Mouse (Mus musculus) c-Kit-negative CD71-positive TER-119-positive erythroid progenitor cells, embryonic 14.5 days (primary cell): ENCODE results near the gene Zfp11.
"Not testable (repeated sequence)": the region's sequence is repeated elsewhere in the genome, so short reads cannot be mapped to it uniquely, and the experiment has no call there.

Experiments used
- DNase-seq: peaks from one replicate; pipeline ENCODE4 v3.0.0-alpha.2; 2013; ENCODE audit warnings: low read depth, low spot score

Zfp11 gene

DNA sequence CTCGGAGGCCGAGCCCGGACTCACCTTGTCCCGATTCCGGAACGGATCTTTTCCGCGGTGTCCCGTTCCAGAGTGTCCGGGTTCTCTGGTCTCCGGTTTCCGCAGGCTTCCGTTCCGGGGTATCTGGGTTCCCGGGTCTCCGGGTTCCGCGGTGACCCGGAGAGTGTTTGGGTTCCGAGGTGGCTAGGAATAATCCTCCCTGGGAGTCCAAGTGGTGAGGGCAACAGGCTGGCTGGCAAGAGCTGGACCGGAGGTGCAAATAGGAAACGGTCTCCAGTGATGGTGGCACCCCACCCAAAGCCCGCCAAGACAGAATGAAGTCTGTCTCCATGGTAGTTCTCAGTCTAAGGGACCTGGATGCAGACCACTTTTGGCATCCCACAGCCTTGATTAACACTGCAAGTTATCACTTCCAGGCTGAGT is at the start of gene Zfp11:
Gene Zfp11 (minus strand): TSS at position 64 of the 423 bp plus-strand sequence.
- DNase-seq: peak; percentile 44

DNA sequence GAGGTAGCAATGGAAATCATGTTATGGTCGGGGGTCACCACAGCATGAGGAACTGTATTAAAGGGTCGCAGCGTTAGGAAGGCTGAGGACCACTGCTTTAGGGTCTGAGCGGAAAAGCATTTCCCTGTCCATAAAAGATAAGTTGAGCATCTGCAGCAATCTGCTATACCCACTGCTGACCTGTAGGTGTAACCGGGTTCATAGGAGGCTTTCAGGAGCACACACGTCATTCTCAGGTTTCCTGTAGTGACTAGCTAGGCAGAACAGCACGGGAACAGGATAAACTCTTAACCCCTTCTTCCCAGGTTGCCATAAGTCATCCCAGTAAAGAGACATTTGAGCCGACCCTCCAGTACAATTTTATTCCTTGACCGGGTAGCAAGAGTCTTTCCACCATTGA is 47.1 kb upstream of the Zfp11 start:
- no peak for DNase-seq

DNA sequence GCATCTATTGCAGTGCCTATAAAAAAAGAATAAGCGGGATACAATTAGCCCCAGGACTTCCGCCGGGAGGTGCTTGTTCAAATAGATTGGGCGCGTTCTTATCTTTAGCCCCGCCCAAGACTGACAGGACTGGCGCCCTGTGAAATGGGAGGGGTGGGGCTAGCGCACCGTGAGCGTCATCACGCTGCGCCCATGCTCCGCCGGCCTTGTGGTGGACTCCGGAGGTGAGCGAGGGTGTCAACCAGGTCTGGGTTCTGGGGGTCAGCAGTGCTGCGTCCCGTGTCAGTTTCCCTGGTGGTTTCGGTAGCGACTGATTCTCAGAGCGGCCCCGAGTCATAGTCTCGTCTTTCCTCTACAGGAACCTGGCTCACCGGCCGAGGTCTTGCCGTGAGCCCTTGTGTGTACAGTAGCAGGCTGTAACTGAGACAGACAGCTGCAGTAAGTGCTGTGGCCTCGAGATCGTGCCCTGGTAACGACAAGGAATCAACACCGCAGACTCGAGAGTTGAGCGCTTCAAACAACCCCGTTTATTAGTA is 45.5 kb upstream of the Zfp11 start, which contains the start of gene Mrps17:
Gene Mrps17 (plus strand): TSS at position 172 of the 536 bp plus-strand sequence.
- DNase-seq: peak; percentile 91

DNA sequence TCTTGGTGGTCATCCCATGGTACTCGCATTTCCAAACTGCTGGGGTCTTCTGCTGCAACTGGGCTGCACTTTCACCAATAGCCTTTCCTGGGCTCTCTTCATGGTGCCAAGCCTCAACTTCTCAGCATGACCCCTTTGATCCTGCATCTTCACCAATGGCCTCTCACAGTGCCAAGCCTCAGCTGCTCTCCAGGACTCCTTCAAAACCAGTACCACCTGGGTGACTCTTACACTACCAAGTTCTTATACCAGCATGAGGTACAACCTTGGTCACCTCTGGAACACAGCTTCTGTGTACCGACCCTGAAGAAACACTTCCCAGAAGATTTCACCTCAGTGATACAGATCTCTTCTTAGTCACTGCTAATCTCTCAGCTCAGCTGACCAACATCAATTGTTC is 38.5 kb upstream of the Zfp11 start, which contains the start of gene Sept14:
Gene Sept14 (minus strand): TSS at position 101 of the 400 bp plus-strand sequence.
- no peak for DNase-seq

DNA sequence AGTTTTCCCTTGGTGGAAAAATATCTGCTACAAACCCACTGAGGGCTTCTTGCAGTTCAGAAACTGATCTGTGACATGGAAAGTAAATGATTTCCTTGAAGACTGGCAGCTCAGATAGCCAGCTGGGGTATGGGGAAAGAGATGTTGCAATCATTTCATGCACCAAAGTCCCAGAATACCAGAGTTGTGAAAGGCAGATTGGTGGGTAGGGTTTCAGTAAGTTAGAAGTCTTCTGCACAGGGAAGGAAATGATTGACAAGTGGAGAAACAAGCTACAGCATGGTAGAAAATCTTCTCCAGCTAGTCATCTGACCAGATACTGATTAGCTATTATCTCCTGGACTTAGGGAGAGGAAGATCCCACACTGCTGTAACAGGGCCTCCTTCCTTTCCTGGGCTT is 33.5 kb upstream of the Zfp11 start:
- DNase-seq: no peak

DNA sequence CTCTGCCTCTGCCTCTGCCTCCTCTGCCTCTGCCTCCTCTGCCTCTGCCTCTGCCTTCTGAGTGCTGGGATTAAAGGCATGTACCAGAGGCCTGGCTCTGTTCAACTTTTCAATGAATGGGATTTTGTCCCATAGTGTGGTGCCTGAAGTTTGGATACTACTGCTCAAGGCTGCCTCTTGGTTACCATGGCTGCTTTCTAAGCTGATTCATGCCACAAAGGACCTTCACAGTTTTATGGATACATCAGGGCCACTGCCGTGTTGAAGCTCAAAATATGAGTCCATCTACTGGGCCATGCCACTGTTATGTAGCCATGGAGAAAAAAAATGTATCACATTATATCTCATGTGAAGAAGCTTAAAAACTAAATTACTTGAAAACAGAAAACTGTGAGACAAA is 31.8 kb upstream of the Zfp11 start:
- no peak for DNase-seq

DNA sequence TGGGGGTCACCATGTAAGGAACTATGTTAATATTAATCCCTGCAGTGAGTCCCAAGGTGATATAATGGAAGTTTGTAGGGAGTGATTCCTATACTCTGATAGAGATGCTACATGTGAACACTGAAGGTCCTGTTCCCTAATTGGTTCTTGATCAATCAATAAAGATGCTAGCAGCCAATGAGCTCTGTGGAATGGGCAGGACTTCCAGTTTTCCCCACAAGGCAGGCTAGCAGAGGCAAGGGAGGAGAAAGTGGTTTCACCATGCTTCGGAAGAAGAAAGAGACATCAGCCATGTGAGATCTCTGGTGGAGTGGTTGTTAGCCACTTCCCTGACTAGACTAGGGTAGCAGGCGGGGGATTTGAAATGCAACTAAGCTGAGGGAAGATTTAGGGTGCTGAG is 30.6 kb upstream of the Zfp11 start:
- DNase-seq: no peak

DNA sequence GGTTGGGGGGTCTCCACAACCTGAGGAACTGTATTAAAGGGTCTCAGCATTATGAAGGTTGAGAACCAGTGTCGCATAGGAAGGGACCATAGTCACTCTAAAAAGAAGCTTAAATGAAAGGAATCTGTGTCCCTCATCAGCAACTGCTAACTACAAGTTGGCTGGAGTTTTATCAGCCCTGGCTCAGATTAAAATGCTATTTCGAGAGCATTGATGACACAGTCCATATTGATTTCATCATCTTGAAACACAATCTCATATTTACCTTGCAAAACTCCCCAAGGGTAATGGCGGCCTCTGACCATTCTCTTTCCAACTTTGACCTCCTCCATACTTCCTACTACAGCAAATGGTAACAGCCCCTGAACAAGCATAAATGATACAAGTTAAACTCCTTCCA is 20.6 kb upstream of the Zfp11 start:
- DNase-seq: no peak

DNA sequence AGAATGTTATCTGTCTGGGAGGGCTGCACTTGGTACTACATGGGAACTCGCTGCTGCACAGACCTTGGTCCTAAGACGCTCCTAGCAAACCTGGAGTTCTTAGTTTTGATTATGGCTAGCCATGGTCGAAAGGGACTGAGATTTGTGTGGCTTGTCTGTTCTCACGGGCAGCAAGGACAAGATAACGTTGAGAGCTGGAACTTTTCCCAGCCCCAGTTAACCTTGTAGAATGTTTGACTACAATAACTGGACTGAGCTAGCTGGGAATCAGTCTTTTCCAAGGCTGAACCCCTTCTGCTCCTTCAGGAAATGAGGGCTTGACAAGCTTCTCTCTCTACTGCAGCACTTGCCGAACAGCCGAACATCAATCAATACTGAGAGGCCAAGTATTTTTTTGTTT is 17.7 kb upstream of the Zfp11 start:
- no peak for DNase-seq

DNA sequence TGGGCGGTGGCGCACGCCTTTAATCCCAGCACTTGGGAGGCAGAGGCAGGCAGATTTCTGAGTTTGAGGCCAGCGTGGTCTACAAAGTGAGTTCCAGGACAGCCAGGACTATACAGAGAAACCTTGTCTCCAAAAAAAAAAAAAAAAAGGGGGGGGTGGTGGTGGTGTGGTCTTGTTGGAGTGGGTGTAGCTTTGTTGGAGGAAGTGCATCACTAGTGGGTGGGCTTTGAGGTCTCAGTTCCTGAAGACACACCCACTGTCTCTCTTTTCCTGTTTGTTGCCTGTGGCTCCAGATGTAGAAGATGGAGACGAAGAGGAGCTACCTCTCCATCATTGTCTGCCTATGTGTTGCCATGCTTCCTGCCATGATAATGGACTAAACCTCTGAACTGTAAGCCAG is 15.2 kb upstream of the Zfp11 start:
- DNase-seq: not testable (repeated sequence)

DNA sequence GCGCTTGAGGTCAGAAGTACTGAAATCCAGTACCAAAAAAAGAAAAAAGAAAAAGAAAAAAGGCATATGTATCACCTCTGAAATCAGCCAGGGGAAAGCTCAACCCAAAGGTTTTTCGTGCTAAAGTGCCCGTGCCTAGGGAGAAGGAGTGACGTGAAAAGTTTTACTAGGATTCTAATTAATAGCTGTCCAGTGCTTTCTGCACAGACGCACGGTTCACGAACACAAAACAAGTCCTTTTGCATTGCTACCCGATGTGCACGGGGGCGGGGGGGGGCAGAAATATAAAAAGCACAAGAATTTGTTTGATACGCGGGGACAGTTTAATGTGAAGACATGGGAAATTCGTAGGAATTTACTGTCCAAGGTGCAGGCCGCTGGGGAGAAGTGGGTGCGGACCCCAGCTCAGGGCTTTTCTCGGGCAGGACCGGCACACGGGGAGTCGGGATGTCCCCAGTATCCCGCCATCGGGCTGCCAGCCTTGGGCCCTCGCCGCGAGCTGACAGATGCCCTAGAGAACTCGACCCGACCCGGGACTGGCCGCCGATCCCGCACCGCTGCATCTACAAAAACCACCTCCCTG is 355 bp downstream of the Zfp11 start:
- no peak for DNase-seq

DNA sequence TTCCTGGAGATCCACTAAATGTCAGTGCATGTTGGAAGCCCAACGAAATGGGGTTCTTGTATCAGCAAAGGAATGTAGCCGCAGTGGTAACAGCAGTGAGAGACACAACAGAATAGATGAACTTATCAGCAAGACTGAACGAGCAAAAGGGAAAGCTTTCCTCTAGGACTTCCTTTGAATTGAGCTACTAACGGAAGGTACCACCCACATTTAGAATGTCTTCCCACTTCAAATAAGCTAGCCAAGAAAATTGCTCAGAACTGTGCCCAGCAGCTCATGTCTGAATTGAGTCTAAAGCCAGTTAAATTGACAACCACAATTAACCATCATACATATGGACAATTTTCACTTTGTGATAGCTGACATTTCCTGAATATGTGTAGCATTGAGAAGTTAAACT is 2.0 kb downstream of the Zfp11 start:
- no peak for DNase-seq

DNA sequence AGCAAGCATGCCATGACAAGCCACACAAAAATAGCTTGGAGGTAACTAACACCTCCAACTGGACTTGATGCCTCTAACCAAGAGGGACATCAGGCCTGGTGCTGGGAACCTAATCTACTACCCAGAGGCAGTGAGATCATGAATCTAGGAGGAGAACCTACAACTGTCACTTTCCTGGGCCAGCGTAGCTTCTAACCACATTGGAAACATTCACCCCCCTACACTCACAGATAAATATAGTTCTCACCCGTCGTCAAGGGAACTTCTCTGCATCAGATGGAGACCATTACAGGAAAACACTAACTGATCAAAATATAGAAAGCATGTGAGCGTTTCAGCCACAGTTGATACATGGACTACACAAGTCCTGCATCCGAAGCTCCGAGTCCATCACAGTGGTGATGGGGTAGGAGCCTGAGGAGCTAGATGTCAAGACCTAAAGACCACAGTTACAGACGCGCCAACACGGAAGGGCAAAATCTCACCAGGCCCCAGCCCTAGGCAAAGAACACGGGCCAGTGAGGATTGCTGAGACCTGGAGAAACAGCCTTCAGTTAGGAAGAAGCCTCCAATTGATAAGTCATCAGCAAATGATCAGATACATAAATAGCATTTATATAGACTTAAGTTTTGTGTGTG is 3.5 kb downstream of the Zfp11 start:
- no peak for DNase-seq

DNA sequence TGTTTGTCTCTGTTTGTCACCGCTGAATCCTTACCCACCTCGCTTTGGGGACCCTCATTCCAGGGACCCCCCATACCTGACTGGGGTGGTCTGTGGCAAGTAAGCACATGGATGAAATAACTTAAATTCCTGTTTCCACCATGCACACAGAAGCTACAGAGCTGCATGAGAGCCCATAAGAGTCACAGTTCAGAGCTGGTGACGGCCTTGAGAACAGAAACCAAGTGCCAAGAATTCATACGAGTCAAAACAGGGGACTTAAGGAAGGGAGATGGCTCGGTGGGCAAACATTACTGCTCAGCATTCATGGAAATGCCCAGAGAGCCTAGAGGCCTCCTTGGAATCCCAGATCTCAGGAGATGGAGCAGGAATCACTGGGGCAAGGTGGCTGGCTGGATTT is 5.8 kb downstream of the Zfp11 start:
- no peak for DNase-seq

DNA sequence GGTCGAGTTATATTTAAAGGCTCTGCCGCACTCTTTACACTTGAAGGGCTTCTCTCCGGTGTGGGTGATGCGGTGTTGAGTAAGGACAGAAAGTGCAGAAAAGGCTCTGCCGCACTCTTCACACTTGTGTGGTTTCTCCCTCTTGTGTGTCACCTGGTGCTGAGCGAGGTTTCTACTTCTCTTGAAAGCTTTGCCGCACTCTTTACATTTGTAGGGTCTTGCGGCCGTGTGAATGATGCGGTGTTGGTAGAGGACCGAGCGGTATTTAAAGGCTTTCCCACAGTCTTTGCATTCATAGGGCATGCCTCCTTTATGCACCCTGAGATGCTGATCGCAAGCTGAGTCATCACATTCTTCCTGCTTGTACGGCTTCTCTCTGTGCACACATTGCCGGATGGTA is 12.0 kb downstream of the Zfp11 start:
- DNase-seq: no peak

DNA sequence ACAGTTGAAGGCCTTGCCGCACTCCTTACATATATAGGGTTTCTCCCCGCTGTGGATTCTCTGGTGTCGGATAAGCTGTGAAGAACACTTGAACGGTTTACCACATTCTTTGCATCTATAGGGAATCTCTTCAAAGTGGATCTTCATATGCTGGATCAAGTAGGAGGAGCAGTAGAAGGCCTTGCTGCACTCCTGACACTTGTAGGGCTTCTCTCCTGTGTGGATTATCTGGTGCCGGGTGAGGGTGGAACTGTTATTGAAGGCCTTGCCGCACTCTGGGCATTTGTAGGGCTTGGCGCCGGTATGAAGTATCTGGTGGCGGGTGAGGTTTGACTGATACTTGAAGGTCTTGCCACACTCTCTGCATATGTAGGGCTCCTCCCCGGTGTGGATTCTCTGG is 12.9 kb downstream of the Zfp11 start:
- DNase-seq: no peak

DNA sequence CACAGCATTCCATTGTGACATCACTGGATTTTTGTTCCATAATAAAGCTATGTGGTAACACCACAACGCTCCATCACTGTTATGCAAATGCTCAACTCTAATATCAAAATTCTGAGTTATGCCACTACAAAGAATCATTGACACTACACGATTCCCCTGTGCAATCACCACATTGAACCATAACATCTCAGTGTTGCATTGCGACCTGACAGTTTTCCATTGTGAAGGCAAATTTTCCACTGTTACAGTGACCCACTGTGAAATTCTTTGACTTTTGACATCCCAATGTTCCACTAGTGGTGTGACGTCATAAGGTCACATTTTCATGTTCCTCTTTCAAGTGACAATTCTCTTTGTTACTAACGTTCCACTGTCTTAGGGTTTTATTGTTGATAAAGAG is 19.0 kb downstream of the Zfp11 start:
- DNase-seq: no peak

DNA sequence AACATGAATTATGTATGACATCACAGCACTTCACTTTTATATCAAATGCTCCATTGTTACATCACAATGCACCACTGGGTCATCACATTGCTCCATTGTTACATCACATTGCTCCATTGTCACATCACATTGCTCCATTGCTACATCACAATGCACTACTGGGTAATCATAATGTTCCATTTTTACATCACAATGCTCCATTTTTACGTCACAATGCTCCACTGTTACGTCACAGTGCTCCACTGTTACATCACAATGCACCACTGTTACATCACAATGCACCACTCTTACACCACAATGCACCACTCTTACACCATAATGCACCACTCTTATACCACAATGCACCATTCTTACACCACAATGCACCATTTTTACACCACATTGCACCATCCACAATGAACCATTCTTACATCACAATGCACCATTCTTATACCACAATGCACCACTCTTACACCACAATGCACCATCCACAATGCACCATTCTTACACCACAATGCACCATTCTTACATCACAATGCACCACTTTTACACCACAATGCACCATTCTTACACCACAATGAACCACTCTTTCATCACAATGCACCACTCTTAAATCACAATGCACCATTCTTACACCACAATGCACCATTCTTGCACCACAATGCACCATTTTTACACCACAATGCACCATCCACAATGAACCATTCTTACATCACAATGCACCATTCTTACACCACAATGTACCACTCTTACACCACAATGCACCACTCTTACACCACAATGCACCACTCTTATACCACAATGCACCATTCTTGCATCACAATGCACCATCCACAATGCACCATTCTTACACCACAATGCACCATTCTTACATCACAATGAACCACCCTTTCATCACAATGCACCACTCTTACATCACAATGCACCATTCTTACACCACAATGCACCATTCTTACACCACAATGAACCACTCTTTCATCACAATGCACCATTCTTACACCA is 37.3 kb downstream of the Zfp11 start:
- not testable (repeated sequence) for DNase-seq

DNA sequence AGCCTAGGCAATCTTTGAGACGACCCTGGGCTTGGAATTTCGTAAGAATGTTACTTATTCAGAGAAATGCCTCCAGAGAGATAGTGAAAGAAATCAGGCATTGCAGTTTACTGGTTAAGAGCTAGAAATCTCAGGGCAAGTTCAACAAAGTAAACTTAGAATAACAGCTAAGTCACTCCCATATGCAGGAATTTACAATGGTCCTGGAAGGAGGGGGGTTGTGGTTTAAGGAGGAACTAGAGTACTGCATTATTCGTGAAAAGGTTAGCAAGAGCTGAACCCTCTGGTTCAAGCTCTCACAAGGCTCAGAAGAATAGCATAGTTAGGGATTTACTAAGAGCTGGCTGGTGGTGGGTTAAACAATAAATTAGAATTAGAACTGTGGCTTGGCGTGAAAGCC is 43.3 kb downstream of the Zfp11 start:
- DNase-seq: not testable (repeated sequence)

DNA sequence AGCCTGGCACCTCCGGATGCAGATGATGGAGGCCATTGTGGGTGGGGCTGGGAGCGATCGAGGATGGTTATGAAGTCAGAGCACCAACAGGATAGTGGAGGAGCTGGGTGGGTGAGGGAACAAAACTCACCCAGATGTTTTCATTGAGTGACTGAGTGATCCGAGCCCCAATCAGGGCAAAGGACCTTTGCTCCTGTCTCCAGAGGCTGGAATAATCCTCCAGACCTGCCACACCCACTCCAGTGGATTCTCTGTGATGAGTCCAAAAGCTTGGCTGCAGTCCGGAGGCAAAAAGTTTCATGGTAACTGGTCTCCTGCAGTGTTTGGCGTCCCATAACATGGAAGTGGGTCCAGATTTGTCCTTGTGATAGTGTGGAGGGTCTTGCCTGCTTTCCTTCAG is 43.8 kb downstream of the Zfp11 start:
- DNase-seq: no peak

DNA sequence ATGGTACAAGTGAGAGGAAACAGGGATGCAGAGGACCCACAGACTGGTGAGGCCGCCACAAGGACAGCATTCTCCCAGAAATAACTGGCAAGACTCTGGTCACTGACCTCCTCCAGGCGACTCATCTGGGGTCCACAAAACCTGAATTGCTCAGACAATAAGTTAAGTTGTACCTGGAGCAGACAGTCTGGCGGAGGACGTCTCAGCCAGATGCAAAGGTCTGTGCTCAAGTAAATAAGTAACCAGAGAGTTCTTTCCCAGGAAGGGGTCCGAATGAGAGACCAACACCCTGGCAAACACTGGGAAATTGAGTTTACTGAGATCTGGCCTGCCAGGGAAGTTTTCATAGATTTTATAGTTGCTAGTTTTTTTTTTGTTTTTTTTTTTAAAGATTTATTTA is 48.5 kb downstream of the Zfp11 start:
- no peak for DNase-seq

DNA sequence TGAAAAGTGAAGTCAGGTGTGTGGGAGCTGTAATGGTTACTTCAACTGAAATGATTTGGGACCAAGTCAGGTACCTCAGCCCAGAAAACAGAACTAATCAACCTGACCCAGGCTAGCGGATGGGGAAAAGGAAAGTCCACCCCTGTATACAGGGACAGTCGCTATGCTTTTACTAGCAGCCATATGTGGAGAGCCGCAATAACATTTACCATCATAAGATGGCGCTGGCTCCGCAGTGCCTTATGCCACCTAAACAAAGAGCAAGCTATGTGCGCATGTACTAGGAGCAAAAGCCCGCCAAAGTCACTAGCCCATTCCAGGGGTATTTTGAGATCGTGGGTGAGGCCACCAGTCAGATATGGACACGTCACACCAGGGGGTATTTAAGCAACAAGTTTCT is 49.3 kb downstream of the Zfp11 start:
- DNase-seq: not testable (repeated sequence)
